ENCODE assay signal across 29 mouse cellular contexts in genomic region chr4:147031308-147032036, GRCm38 (mm10). TPM values are rescaled to one million over a fixed set of nuclear protein-coding genes. Genes with fewer than 3 reads are reported as not detected.
A peak's percentile ranks its signal among the peaks of the same experiment; 100 is the strongest.
DNase-seq lines count a peak whose midpoint lies in the region; ATAC-seq lines count a peak whose summit lies in the region.
"Not testable (repeated sequence)": the region's sequence is repeated elsewhere in the genome, so short reads cannot be mapped to it uniquely, and the experiment has no call there.
"Had no signal": no experiment of that assay in that cellular context is flagged by ENCODE, and none has a peak within 500 bp of the region (broad histone marks: within the 10 kb centered on the region; RNA-seq: fewer than 3 reads in every experiment).

No protein-coding gene starts in this region.

- H3K9ac ChIP-seq in embryonic facial prominence, embryonic 13.5 days; forebrain, embryonic 12.5 days; heart, embryonic 16.5 days (ENCODE audit: low read length); kidney, embryonic 16.5 days (replicated peaks; ENCODE audit: low read length); liver, embryonic 11.5 days (ENCODE audit: low read depth, low read length); neural tube, embryonic 12.5 days: not testable (repeated sequence)

- not testable (repeated sequence) for H3K27ac ChIP-seq in embryonic facial prominence, embryonic 13.5 days; forebrain, embryonic 12.5 days; heart, embryonic 16.5 days (ENCODE audit: low read length); kidney, embryonic 16.5 days (ENCODE audit: low read length); liver, embryonic 11.5 days (ENCODE audit: low read depth, low read length); neural tube, embryonic 12.5 days

- not testable (repeated sequence) for H3K36me3 ChIP-seq in embryonic facial prominence, embryonic 13.5 days; forebrain, embryonic 12.5 days (replicated peaks); heart, embryonic 16.5 days (ENCODE audit: control insufficient read depth, insufficient read depth); kidney, embryonic 16.5 days (ENCODE audit: insufficient read depth, low read length); liver, embryonic 11.5 days (ENCODE audit: control insufficient read depth, insufficient read depth, low read length); neural tube, embryonic 12.5 days

- H3K4me3 ChIP-seq in embryonic facial prominence, embryonic 13.5 days; forebrain, embryonic 12.5 days (replicated peaks); heart, embryonic 16.5 days (ENCODE audit: low read length); kidney, embryonic 16.5 days (ENCODE audit: low read length); liver, embryonic 11.5 days (ENCODE audit: low read depth, low read length); neural tube, embryonic 12.5 days: not testable (repeated sequence)

- 0 out of 2 replicates have a peak, but pooled peaks have one; percentile 43 for ATAC-seq in embryonic facial prominence, embryonic 13.5 days (ENCODE audit: insufficient number of reproducible peaks, insufficient read depth, low FRiP score, low TSS enrichment, low read depth)
- ATAC-seq in forebrain, embryonic 12.5 days (ENCODE audit: low FRiP score), result 0 out of 2 replicates have a peak, but pooled peaks have one; percentile 36
- ATAC-seq in heart, embryonic 16.5 days (replicated peaks; ENCODE audit: extremely low read depth, insufficient read depth, low FRiP score), result 0 out of 2 replicates have a peak, but pooled peaks have one; percentile 28
- ATAC-seq in kidney, embryonic 16.5 days (ENCODE audit: low FRiP score, low TSS enrichment), result 0 out of 2 replicates have a peak, but pooled peaks have one; percentile 15
- ATAC-seq in liver, embryonic 11.5 days (replicated peaks; ENCODE audit: low FRiP score), result peak; percentile 54
- ATAC-seq in megakaryocyte, adult 5-6 weeks (ENCODE audit: poor library complexity, severe bottlenecking), result 0 out of 2 replicates have a peak, but pooled peaks have one; percentile 27
- ATAC-seq in neural tube, embryonic 12.5 days (ENCODE audit: low FRiP score, low read depth), result peak; percentile 48; the same call in 1 of the 2 replicates

- H3K4me2 ChIP-seq in embryonic facial prominence, embryonic 13.5 days; forebrain, embryonic 12.5 days; heart, embryonic 16.5 days (ENCODE audit: low read depth, low read length); kidney, embryonic 16.5 days (replicated peaks; ENCODE audit: low read depth, low read length); liver, embryonic 11.5 days; neural tube, embryonic 12.5 days (replicated peaks): not testable (repeated sequence)

- 91% methylated on average over 1 of the region's 2 CpGs for WGBS in embryonic facial prominence, embryonic 13.5 days
- WGBS in forebrain, embryonic 12.5 days, result 88% methylated on average over 1 of the region's 2 CpGs
- WGBS in heart, embryonic 16.5 days, result 86% methylated on average over 1 of the region's 2 CpGs
- 86% methylated on average over 1 of the region's 2 CpGs for WGBS in kidney, embryonic 16.5 days
- 78% methylated on average over 1 of the region's 2 CpGs for WGBS in liver, embryonic 11.5 days
- 86% methylated on average over 1 of the region's 2 CpGs for WGBS in neural tube, embryonic 12.5 days

- DNase-seq in liver, embryonic 11.5 days (ENCODE audit: low spot score), result not testable (repeated sequence)

- H3K9me3 ChIP-seq in embryonic facial prominence, embryonic 13.5 days; forebrain, embryonic 12.5 days; heart, embryonic 16.5 days (replicated peaks; ENCODE audit: control insufficient read depth, low read length); kidney, embryonic 16.5 days (ENCODE audit: low read length); liver, embryonic 11.5 days (ENCODE audit: control insufficient read depth, low read length); neural tube, embryonic 12.5 days: not testable (repeated sequence)

- H3K4me1 ChIP-seq in embryonic facial prominence, embryonic 13.5 days; forebrain, embryonic 12.5 days; heart, embryonic 16.5 days (ENCODE audit: control insufficient read depth, insufficient read depth, low read length); kidney, embryonic 16.5 days (ENCODE audit: insufficient read depth, low read length); liver, embryonic 11.5 days (replicated peaks; ENCODE audit: control insufficient read depth, insufficient read depth, low read length); neural tube, embryonic 12.5 days: not testable (repeated sequence)

- H3K27me3 ChIP-seq in embryonic facial prominence, embryonic 13.5 days; forebrain, embryonic 12.5 days; heart, embryonic 16.5 days (ENCODE audit: control insufficient read depth, insufficient read depth, low read length); kidney, embryonic 16.5 days (ENCODE audit: insufficient read depth, low read length); liver, embryonic 11.5 days (replicated peaks; ENCODE audit: control insufficient read depth, insufficient read depth, low read length); neural tube, embryonic 12.5 days (replicated peaks): not testable (repeated sequence)

RNA-seq across cellular contexts. Expression of gene Rex2, which starts 9.8 kb away (rescaled TPM):
- polyA plus RNA-seq in embryonic facial prominence, embryonic 13.5 days (2015; fragmentation: Nextera tagmentation; extraction: Ambion mirVana), result not detected in 2 replicates
- not detected in 2 replicates for polyA plus RNA-seq in forebrain, embryonic 12.5 days (2016; fragmentation: Nextera tagmentation; extraction: Ambion mirVana)
- polyA plus RNA-seq in heart, embryonic 16.5 days (2015; fragmentation: Nextera tagmentation; extraction: Ambion mirVana), result 0.04 TPM in 1 of 2 replicates, not detected in the other
- polyA plus RNA-seq in kidney, embryonic 16.5 days (2015; fragmentation: Nextera tagmentation; extraction: Ambion mirVana), result 0.06 TPM in 1 of 2 replicates, not detected in the other
- not detected in 2 replicates for polyA plus RNA-seq in liver, embryonic 11.5 days (2014; fragmentation: Nextera tagmentation; extraction: Ambion mirVana)
- total RNA-seq in megakaryocyte, adult 5-6 weeks (2015), result not detected in 2 replicates
- total RNA-seq in megakaryocyte, adult 5-6 weeks (2017), result not detected in 2 replicates
- polyA plus RNA-seq in neural tube, embryonic 12.5 days (2016; fragmentation: Nextera tagmentation; extraction: Ambion mirVana), result not detected in 2 replicates
- total RNA-seq: layer of hippocampus, adult 2 months; megakaryocyte-erythroid progenitor cell, adult 5-6 weeks had no signal
- polyA plus RNA-seq: embryonic facial prominence, embryonic 12.5 days; forebrain, embryonic 15.5 days; frontal cortex, adult 2 months; heart, embryonic 13.5 days; hindbrain, embryonic 13.5 days; kidney, embryonic 14.5 days; limb, embryonic 14.5 days; liver, embryonic 16.5 days; lung, embryonic 16.5 days; midbrain, embryonic 16.5 days; neural tube, embryonic 13.5 days; thymus, postnatal 0 days had no signal

RNA-seq across cellular contexts. Expression of gene Zfp989, which starts 59.7 kb away (rescaled TPM):
- polyA plus RNA-seq in embryonic facial prominence, embryonic 13.5 days (2015; fragmentation: Nextera tagmentation; extraction: Ambion mirVana), result not detected in 2 replicates
- polyA plus RNA-seq in forebrain, embryonic 12.5 days (2016; fragmentation: Nextera tagmentation; extraction: Ambion mirVana), result not detected in 2 replicates
- not detected in 2 replicates for polyA plus RNA-seq in heart, embryonic 16.5 days (2015; fragmentation: Nextera tagmentation; extraction: Ambion mirVana)
- 0.15 TPM in 1 of 2 replicates, not detected in the other for polyA plus RNA-seq in kidney, embryonic 16.5 days (2015; fragmentation: Nextera tagmentation; extraction: Ambion mirVana)
- polyA plus RNA-seq in liver, embryonic 11.5 days (2014; fragmentation: Nextera tagmentation; extraction: Ambion mirVana), result 0.39 TPM in 1 of 2 replicates, not detected in the other
- total RNA-seq in megakaryocyte, adult 5-6 weeks (2015), result not detected in 2 replicates
- not detected in 2 replicates for total RNA-seq in megakaryocyte, adult 5-6 weeks (2017)
- polyA plus RNA-seq in neural tube, embryonic 12.5 days (2016; fragmentation: Nextera tagmentation; extraction: Ambion mirVana), result 0.13 and 0.15 TPM in 2 replicates
- total RNA-seq: adrenal gland, adult 18-20 months; gastrocnemius, adult 18-20 months; gastrocnemius, postnatal 25 days; heart, adult 18-20 months; heart, postnatal 25 days; layer of hippocampus, adult 2 months; layer of hippocampus, postnatal 14 days; left cerebral cortex, adult 2 months; left cerebral cortex, postnatal 25 days; megakaryocyte-erythroid progenitor cell, adult 5-6 weeks had no signal
- polyA plus RNA-seq: embryonic facial prominence, embryonic 12.5 days; forebrain, embryonic 15.5 days; frontal cortex, adult 2 months; heart, embryonic 13.5 days; kidney, embryonic 14.5 days; liver, embryonic 16.5 days; lung, embryonic 16.5 days had no signal
